Mouse (Mus musculus): ENCODE measurements around the gene Wipf1. TPM values are rescaled to one million over a fixed set of nuclear protein-coding genes. Genes with fewer than 3 reads are reported as not detected.

Gene Wipf1
- polyA plus RNA-seq, 1 experiment from 2014 or later: 10.9 TPM

DNA sequence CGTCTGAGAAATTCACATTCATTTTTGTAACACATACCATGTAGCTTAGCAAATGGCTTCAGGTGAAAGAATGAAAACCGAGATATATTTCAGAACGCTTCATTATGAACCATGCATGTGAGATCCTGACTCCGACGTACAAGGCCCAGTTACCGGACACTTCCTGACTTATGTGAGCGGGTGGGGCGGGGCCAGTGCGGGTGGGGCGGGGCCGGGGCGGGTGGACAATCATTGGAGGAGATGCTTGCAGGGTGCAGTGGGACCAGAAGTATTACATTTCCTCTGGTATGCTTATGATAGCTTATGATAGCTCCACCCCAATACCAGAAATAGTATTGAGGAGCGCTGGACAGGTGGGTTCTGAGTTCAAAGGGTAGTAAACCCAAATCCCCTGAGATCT lies 74.9 kb downstream of the Wipf1 start:
- H3K36me3 ChIP-seq (ENCODE audit: control insufficient read depth, insufficient read depth, low read length): no peaks in the 10 kb centered on the region
- H3K27me3 ChIP-seq (ENCODE audit: control insufficient read depth, insufficient read depth, low read length): no peaks in the 10 kb centered on the region
- no peak overlapping the region for H3K4me3 ChIP-seq (ENCODE audit: low read depth, low read length)
- H3K27ac ChIP-seq (ENCODE audit: low read depth, low read length): no peak overlapping the region
- H3K4me1 ChIP-seq (replicated peaks; ENCODE audit: control insufficient read depth, insufficient read depth, low read length): peaks cover 8% of the 10 kb centered on the region
- H3K9ac ChIP-seq (ENCODE audit: low read length): no peak overlapping the region
- H3K4me2 ChIP-seq (ENCODE audit: low read depth, low read length, severe bottlenecking): no peak overlapping the region
- ATAC-seq (replicated peaks; ENCODE audit: low FRiP score): no peak
- WGBS: 92% methylated on average over 13 of the region's 13 CpGs
- DNase-seq (ENCODE audit: low spot score): peak; percentile 33
- no peaks in the 10 kb centered on the region for H3K9me3 ChIP-seq (ENCODE audit: control insufficient read depth, low read length)

DNA sequence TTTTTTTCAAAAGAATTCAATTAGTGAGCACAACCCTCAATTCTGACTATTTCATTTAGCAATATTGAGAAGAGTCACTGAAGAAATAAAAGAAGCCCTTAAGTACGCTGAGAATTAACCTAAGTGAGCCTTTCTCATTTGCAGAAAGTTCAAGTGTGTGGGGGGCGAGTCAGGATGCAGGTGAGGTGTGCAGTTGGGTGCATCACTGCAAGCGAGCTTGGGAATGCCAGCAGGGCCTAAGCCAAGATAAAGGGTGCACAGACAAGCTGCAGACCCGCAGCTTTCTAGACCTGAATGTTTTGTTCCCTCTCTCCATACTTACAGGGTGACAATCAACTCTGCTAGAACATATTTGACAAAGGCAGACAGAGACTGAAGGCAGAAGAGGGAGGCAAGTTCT lies 75.3 kb downstream of the Wipf1 start:
- no peak overlapping the region for H3K27ac ChIP-seq (ENCODE audit: low read depth, low read length)
- H3K4me3 ChIP-seq (ENCODE audit: low read depth, low read length): no peak overlapping the region
- H3K9me3 ChIP-seq (ENCODE audit: control insufficient read depth, low read length): no peaks in the 10 kb centered on the region
- H3K9ac ChIP-seq (ENCODE audit: low read length): no peak overlapping the region
- no peaks in the 10 kb centered on the region for H3K27me3 ChIP-seq (ENCODE audit: control insufficient read depth, insufficient read depth, low read length)
- WGBS: 83% methylated on average over 4 of the region's 4 CpGs
- peaks cover 8% of the 10 kb centered on the region for H3K4me1 ChIP-seq (replicated peaks; ENCODE audit: control insufficient read depth, insufficient read depth, low read length)
- DNase-seq (ENCODE audit: low spot score): peak; percentile 39
- no peaks in the 10 kb centered on the region for H3K36me3 ChIP-seq (ENCODE audit: control insufficient read depth, insufficient read depth, low read length)
- no peak for ATAC-seq (replicated peaks; ENCODE audit: low FRiP score)
- H3K4me2 ChIP-seq (ENCODE audit: low read depth, low read length, severe bottlenecking): no peak overlapping the region

DNA sequence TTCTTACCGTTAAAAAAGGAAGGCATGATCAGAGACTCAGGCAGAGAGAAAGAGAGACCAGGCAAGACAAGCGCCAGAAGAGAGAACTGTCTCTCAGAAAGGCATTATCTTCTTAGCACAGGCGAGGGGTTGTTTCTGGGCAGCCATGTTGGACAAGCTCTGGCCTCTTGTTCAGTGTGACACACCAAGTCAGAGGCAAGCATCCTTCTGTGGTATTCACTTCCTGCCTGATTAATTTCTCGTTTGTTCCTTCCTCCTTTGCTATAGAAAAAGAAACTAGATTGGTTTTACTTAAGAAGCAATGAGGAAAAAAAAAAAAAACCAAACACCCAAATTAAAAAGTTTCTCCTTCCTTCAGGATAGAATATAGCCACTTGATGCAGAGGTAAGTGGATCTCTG lies 75.8 kb downstream of the Wipf1 start:
- Histone ChIP-seq H3K4me3 (ENCODE audit: low read depth, low read length) (no peak overlapping the region), H3K36me3 (ENCODE audit: control insufficient read depth, insufficient read depth, low read length) (no peaks in the 10 kb centered on the region), H3K27me3 (ENCODE audit: control insufficient read depth, insufficient read depth, low read length) (no peaks in the 10 kb centered on the region), H3K9me3 (ENCODE audit: control insufficient read depth, low read length) (no peaks in the 10 kb centered on the region), H3K4me2 (ENCODE audit: low read depth, low read length, severe bottlenecking) (no peak overlapping the region), H3K27ac (ENCODE audit: low read depth, low read length) (no peak overlapping the region), H3K4me1 (replicated peaks; ENCODE audit: control insufficient read depth, insufficient read depth, low read length) (peaks cover 8% of the 10 kb centered on the region), H3K9ac (ENCODE audit: low read length) (no peak overlapping the region)
- DNase-seq (ENCODE audit: low spot score): peak; percentile 5
- ATAC-seq (replicated peaks; ENCODE audit: low FRiP score): no peak
- WGBS: 77% methylated on average over 4 of the region's 4 CpGs

DNA sequence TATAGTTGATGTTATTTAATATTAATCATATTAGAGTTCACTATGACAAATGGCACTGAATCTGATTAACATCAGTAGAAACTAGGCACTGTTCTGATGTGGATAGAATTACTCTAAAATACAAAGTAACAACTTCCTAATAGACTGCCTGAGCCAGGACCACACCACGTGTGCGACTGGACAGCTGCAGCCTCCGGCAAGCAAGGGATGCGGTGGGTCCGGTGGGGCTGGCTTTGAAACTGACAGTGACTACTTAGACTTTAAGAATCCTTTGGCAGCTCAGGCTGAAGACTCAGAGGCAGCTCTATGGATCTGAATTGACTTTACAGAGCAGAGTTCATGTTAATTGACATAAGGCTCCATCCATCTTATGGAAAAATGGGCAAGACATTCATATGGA lies 76.4 kb downstream of the Wipf1 start:
- no peak overlapping the region for H3K27ac ChIP-seq (ENCODE audit: low read depth, low read length)
- H3K9ac ChIP-seq (ENCODE audit: low read length): no peak overlapping the region
- H3K9me3 ChIP-seq (ENCODE audit: control insufficient read depth, low read length): no peaks in the 10 kb centered on the region
- ATAC-seq (replicated peaks; ENCODE audit: low FRiP score) (no peak), DNase-seq (ENCODE audit: low spot score) (peak; percentile 44)
- H3K27me3 ChIP-seq (ENCODE audit: control insufficient read depth, insufficient read depth, low read length): no peaks in the 10 kb centered on the region
- H3K4me2 ChIP-seq (ENCODE audit: low read depth, low read length, severe bottlenecking): no peak overlapping the region
- H3K36me3 ChIP-seq (ENCODE audit: control insufficient read depth, insufficient read depth, low read length): no peaks in the 10 kb centered on the region
- peaks cover 8% of the 10 kb centered on the region for H3K4me1 ChIP-seq (replicated peaks; ENCODE audit: control insufficient read depth, insufficient read depth, low read length)
- H3K4me3 ChIP-seq (ENCODE audit: low read depth, low read length): no peak overlapping the region
- 84% methylated on average over 5 of the region's 5 CpGs for WGBS

DNA sequence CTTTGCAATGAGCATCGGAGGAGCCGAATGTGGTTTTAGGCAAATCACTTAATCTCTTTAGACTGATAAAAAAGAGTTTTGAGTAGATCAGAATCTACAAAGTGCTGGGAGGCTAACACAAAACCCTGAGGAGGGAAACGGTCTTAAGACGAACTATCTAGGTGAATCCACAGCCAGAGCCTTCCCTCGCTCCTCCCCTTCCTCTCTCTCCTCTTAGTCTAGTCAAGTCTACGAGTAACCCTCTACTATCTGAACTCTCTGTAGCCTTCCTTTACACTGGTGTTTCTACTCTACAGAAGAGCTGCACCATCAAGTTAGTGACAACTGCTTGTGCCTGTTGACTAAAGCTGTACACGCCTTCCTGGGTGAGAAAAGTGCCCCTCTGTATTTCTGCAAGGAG lies 77.0 kb downstream of the Wipf1 start:
- no peak overlapping the region for H3K9ac ChIP-seq (ENCODE audit: low read length)
- H3K27me3 ChIP-seq (ENCODE audit: control insufficient read depth, insufficient read depth, low read length): no peaks in the 10 kb centered on the region
- 80% methylated on average over 7 of the region's 7 CpGs for WGBS
- no peaks in the 10 kb centered on the region for H3K36me3 ChIP-seq (ENCODE audit: control insufficient read depth, insufficient read depth, low read length)
- H3K27ac ChIP-seq (ENCODE audit: low read depth, low read length): no peak overlapping the region
- no peak for DNase-seq (ENCODE audit: low spot score)
- H3K9me3 ChIP-seq (ENCODE audit: control insufficient read depth, low read length): no peaks in the 10 kb centered on the region
- no peak overlapping the region for H3K4me2 ChIP-seq (ENCODE audit: low read depth, low read length, severe bottlenecking)
- H3K4me3 ChIP-seq (ENCODE audit: low read depth, low read length): no peak overlapping the region
- H3K4me1 ChIP-seq (replicated peaks; ENCODE audit: control insufficient read depth, insufficient read depth, low read length): peaks cover 8% of the 10 kb centered on the region
- ATAC-seq (replicated peaks; ENCODE audit: low FRiP score): no peak

DNA sequence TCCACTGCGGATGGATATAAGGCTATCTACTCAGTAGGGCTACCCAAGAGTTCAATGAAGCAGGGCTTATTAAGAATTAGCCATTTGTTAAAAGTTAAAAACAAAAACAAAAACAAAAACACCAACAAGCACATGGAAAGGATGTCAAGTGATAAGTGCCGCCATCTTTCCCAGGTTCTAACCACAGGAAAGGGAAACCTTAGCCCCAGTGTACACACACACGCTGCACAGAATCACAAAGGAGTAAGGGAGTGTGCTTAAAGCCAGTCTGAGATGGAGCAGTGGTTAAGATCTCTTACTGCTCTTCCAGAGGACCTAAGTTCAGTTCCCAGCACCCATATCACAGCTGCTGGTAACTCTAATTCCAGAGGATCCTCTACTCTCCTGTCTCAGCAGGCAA lies 78.0 kb downstream of the Wipf1 start:
- H3K4me3 ChIP-seq (ENCODE audit: low read depth, low read length): no peak overlapping the region
- no peaks in the 10 kb centered on the region for H3K27me3 ChIP-seq (ENCODE audit: control insufficient read depth, insufficient read depth, low read length)
- DNase-seq (ENCODE audit: low spot score) (peak; percentile 16), ATAC-seq (replicated peaks; ENCODE audit: low FRiP score) (no peak)
- no peaks in the 10 kb centered on the region for H3K9me3 ChIP-seq (ENCODE audit: control insufficient read depth, low read length)
- no peaks in the 10 kb centered on the region for H3K36me3 ChIP-seq (ENCODE audit: control insufficient read depth, insufficient read depth, low read length)
- no peak overlapping the region for H3K27ac ChIP-seq (ENCODE audit: low read depth, low read length)
- H3K4me2 ChIP-seq (ENCODE audit: low read depth, low read length, severe bottlenecking): no peak overlapping the region
- WGBS: 97% methylated on average over 3 of the region's 3 CpGs
- H3K4me1 ChIP-seq (replicated peaks; ENCODE audit: control insufficient read depth, insufficient read depth, low read length): peaks cover 8% of the 10 kb centered on the region
- H3K9ac ChIP-seq (ENCODE audit: low read length): no peak overlapping the region

DNA sequence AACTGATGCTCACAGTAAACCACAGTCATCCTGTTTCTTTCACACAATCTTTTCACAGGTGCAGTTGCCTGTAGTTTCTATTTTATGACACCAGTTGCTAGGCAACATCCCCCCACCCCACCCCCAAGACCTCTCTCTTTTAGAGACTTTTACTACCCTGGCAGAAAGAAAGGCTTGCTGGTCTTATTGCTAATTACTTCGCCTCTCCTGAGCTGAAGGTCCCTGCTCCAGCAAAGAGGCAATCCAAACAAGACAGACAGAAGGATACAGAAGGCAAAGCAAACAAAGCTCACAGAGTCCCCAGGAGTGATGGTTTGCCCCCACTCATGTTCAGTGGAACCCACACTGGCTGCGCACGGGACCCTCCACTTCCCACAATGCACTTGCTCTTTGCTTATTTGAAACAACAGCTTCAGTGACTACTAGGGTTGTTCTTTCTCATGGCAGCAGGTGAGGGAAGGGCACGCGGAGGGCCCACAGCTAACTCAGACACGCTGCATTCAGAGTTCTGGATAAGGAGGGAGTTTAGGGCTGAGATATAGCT lies 79.3 kb downstream of the Wipf1 start:
- peak overlapping the region; percentile 2; the same call in 1 of the 2 replicates for H3K9ac ChIP-seq (ENCODE audit: low read length)
- 46% methylated on average over 6 of the region's 6 CpGs for WGBS
- no peaks in the 10 kb centered on the region for H3K27me3 ChIP-seq (ENCODE audit: control insufficient read depth, insufficient read depth, low read length)
- no peaks in the 10 kb centered on the region for H3K9me3 ChIP-seq (ENCODE audit: control insufficient read depth, low read length)
- peak overlapping the region; percentile 8; the same call in 1 of the 2 replicates for H3K4me2 ChIP-seq (ENCODE audit: low read depth, low read length, severe bottlenecking)
- H3K4me3 ChIP-seq (ENCODE audit: low read depth, low read length): no peak overlapping the region
- H3K27ac ChIP-seq (ENCODE audit: low read depth, low read length): peak overlapping the region; percentile 41
- ATAC-seq (replicated peaks; ENCODE audit: low FRiP score) (no peak; the same call in 1 of the 2 replicates), DNase-seq (ENCODE audit: low spot score) (peak; percentile 48)
- H3K4me1 ChIP-seq (replicated peaks; ENCODE audit: control insufficient read depth, insufficient read depth, low read length): peaks cover 7% of the 10 kb centered on the region
- H3K36me3 ChIP-seq (ENCODE audit: control insufficient read depth, insufficient read depth, low read length): no peaks in the 10 kb centered on the region

DNA sequence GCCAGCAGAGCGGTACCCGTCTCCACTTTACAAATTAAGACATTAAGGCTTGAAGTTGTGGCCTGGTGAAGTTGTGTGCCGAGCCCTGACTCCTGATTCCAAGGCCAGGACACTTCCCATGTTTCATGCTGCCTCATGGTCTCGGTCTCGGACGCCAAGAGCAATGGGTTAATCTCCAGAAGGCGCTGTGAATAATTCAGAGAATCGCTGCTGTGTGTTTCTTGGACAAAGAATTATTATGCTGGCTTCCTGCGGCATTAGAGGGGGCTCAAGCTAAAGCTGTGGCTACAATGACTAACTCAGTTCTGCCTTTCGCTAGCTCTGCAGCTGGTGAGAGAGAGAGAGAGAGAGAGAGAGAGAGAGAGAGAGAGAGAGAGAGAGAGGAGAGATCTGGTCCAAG lies 85.5 kb downstream of the Wipf1 start:
- H3K27ac ChIP-seq (ENCODE audit: low read depth, low read length): no peak overlapping the region
- no peak for ATAC-seq (replicated peaks; ENCODE audit: low FRiP score)
- no peak overlapping the region for H3K4me3 ChIP-seq (ENCODE audit: low read depth, low read length)
- 83% methylated on average over 10 of the region's 10 CpGs for WGBS
- H3K9ac ChIP-seq (ENCODE audit: low read length): no peak overlapping the region
- DNase-seq (ENCODE audit: low spot score): peak; percentile 34
- H3K36me3 ChIP-seq (ENCODE audit: control insufficient read depth, insufficient read depth, low read length): no peaks in the 10 kb centered on the region
- no peak overlapping the region for H3K4me2 ChIP-seq (ENCODE audit: low read depth, low read length, severe bottlenecking)
- no peaks in the 10 kb centered on the region for H3K9me3 ChIP-seq (ENCODE audit: control insufficient read depth, low read length)
- H3K27me3 ChIP-seq (ENCODE audit: control insufficient read depth, insufficient read depth, low read length): no peaks in the 10 kb centered on the region
- peaks cover 5% of the 10 kb centered on the region; the same call in 1 of the 2 replicates for H3K4me1 ChIP-seq (replicated peaks; ENCODE audit: control insufficient read depth, insufficient read depth, low read length)

DNA sequence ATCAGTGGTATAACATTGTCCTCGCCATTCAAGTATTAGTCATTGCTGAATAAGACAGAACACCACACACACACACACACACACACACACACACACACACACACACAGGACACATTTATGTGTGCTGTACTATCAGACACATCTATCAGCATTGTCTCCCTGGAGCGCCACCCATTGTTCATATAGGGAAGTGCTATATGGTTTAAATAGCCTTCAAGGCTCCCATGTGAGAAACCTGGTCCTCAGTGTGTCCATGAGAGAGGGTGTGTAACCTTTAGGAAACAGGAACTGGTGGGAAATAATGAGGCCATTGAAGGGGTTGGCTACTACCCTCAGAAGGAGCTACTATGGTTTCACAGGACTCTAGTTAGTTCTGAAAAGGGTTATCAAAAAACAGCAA lies 87.5 kb downstream of the Wipf1 start:
- 67% methylated on average over 2 of the region's 2 CpGs for WGBS

More for the DNA sequence above, 87.5 kb downstream of the Wipf1 start:
- Histone ChIP-seq H3K9me3 (ENCODE audit: control insufficient read depth, low read length) (no peaks in the 10 kb centered on the region), H3K27ac (ENCODE audit: low read depth, low read length) (no peak overlapping the region), H3K36me3 (ENCODE audit: control insufficient read depth, insufficient read depth, low read length) (no peaks in the 10 kb centered on the region), H3K4me3 (ENCODE audit: low read depth, low read length) (no peak overlapping the region), H3K9ac (ENCODE audit: low read length) (no peak overlapping the region), H3K4me2 (ENCODE audit: low read depth, low read length, severe bottlenecking) (no peak overlapping the region), H3K27me3 (ENCODE audit: control insufficient read depth, insufficient read depth, low read length) (no peaks in the 10 kb centered on the region), H3K4me1 (replicated peaks; ENCODE audit: control insufficient read depth, insufficient read depth, low read length) (0 out of 2 replicates have a peak, but pooled peaks cover 5% of the 10 kb centered on the region)
- ATAC-seq (replicated peaks; ENCODE audit: low FRiP score): no peak
- peak; percentile 15 for DNase-seq (ENCODE audit: low spot score)
